Mouse (Mus musculus) liver, embryonic 14.5 days (tissue): ENCODE measurements around the gene Gbp4. TPM values are rescaled to one million over a fixed set of nuclear protein-coding genes. Genes with fewer than 3 reads are reported as not detected.
"Not testable (repeated sequence)": the region's sequence is repeated elsewhere in the genome, so short reads cannot be mapped to it uniquely, and the experiment has no call there.

Source experiments
- ATAC-seq: fragments of 200-750 bp; cut with Nextera tagmentation; 2 replicates; pipeline ENCODE4 v1.8.0; 2017; ENCODE audit warnings: moderate number of reproducible peaks, mild to moderate bottlenecking, moderate library complexity; ENCODE audit not compliant: insufficient read depth
- DNase-seq, 3 experiments: peaks; one replicate each; pipeline ENCODE4 v3.0.0-alpha.2; 2012 to 2013; ENCODE audit warnings: low read depth in 3 of 3, low spot score in 3 of 3
- H3K27ac ChIP-seq: fragments of 300-500 bp; sonication (generic); 2 replicates; pipeline ENCODE4 v1.5.1; 2014; ENCODE audit warnings: moderate library complexity, mild to moderate bottlenecking, control low read depth, inconsistent platforms
- H3K27me3 ChIP-seq: fragments of 300-500 bp; sonication (generic); 2 replicates; pipeline ENCODE4 v1.6.1; 2014; ENCODE audit warnings: mild to moderate bottlenecking, low read length, moderate library complexity; ENCODE audit not compliant: control insufficient read depth, insufficient read depth
- H3K36me3 ChIP-seq: fragments of 300-500 bp; sonication (generic); replicated peaks from 2 replicates; pipeline ENCODE4 v1.6.1; 2014; ENCODE audit warnings: low read depth; ENCODE audit not compliant: control insufficient read depth, insufficient read depth
- H3K4me1 ChIP-seq, 2 experiments: fragments of 200-500 bp in 1 of 2; fragments of 300-500 bp in 1 of 2; sonication (generic) in 1 of 2; replicated peaks; 2 replicates each; pipeline ENCODE4 v1.6.1; 2012 to 2014; ENCODE audit warnings: antibody characterized with exemption in 1 of 2, inconsistent platforms in 1 of 2, low read length in 1 of 2; ENCODE audit not compliant: control insufficient read depth in 2 of 2, insufficient read depth in 2 of 2
- H3K4me2 ChIP-seq: fragments of 300-500 bp; sonication (generic); 2 replicates; pipeline ENCODE4 v1.6.1; 2014; ENCODE audit warnings: low read depth, mild to moderate bottlenecking, control low read depth, moderate library complexity
- H3K4me3 ChIP-seq, 2 experiments: fragments of 200-500 bp in 1 of 2; fragments of 300-500 bp in 1 of 2; sonication (generic) in 1 of 2; 2 replicates each; pipeline ENCODE4 v1.5.1; 2012 to 2014; ENCODE audit warnings: low read depth in 2 of 2, low read length in 2 of 2, mild to moderate bottlenecking in 2 of 2, control low read depth in 1 of 2, inconsistent platforms in 1 of 2, moderate library complexity in 1 of 2; ENCODE audit not compliant: insufficient read depth in 1 of 2
- H3K9ac ChIP-seq: fragments of 300-500 bp; sonication (generic); replicated peaks from 2 replicates; pipeline ENCODE4 v1.6.1; 2014; ENCODE audit warnings: mild to moderate bottlenecking, control low read depth, moderate library complexity
- H3K9me3 ChIP-seq: fragments of 300-500 bp; sonication (generic); 2 replicates; pipeline ENCODE4 v1.6.1; 2016; ENCODE audit warnings: low read length, mixed read lengths; ENCODE audit not compliant: control insufficient read depth
- CTCF ChIP-seq: IDR thresholded peaks from 2 replicates; pipeline ENCODE4 v1.5.1; 2016; ENCODE audit warnings: antibody characterized with exemption, low read depth, control low read depth
- EP300 ChIP-seq: IDR thresholded peaks from 2 replicates; pipeline ENCODE4 v1.6.1; 2016; ENCODE audit warnings: antibody characterized with exemption, low read depth
- WGBS: fragments of 180-500 bp; shearing (Covaris S2); extraction: QIAGEN DNeasy Blood & Tissue Kit; methylation state at CpG from one replicate; pipeline ENCODE4 v1.1.7; 2014; ENCODE audit not compliant: insufficient replicate concordance; 5-methylcytosine and 5-hydroxymethylcytosine counted together
- polyA plus RNA-seq, 2 experiments: library from polyadenylated mRNA; depleted of rRNA in 1 of 2; stranded (reverse) in 1 of 2; unstranded in 1 of 2; fragments of >200 nt; fragmentation: Nextera tagmentation in 1 of 2; extraction: Ambion mirVana in 1 of 2; gene quantifications; 2 replicates each; pipeline versions ENCODE4 v1.2.1 to v1.2.3; 2012 to 2014

The Gbp4 gene
- polyA plus RNA-seq (2012; rRNA removed) (0.81 and 0.88 TPM in 2 replicates), polyA plus RNA-seq (2014; fragmentation: Nextera tagmentation; extraction: Ambion mirVana) (0.58 and 0.67 TPM in 2 replicates)

DNA sequence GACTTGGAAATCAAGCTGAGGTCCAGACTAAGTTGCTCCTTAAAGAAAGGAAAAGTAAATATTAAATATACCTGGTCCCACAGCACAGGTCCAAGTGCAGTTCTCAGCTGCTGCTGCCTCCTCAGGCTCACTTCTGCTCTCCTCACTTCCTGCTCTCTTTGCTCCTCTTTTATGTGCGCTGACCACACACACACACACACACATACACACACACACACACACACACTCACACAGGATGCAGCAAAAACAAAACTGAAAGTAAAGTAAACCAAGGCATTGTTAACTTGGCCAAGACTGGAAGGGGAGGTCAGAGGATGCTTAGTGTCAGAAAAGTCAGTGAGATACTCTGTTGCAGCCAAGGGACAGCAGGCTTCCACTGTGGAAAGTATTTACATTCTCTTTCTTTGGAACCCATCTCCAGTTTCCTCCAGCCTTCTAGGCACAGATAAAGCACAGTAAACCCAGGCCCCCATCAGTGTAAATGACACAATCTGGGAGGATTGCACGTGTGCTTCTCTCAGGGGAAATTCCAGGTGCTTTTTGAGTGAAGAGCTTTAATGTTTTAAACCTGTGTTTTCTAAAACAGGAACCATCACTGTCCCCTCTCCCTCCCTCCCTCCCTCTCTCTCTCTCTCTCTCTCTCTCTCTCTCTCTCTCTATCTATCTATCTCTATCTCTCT, at the start of gene Gbp4, which contains the start of the genes Gbp9 and Gbp8:
Gene Gbp4 (minus strand): TSS at position 178 of the 680 bp plus-strand sequence.
Gene Gbp9 (minus strand): TSS at position 131 of the 680 bp plus-strand sequence.
Gene Gbp8 (minus strand): TSS at position 132 of the 680 bp plus-strand sequence.
- not testable (repeated sequence) for DNase-seq, H3K27me3 ChIP-seq, H3K27ac ChIP-seq, H3K4me1 ChIP-seq, H3K36me3 ChIP-seq, H3K9ac ChIP-seq, H3K4me2 ChIP-seq, H3K4me3 ChIP-seq, H3K9me3 ChIP-seq
- WGBS = 3% methylated on average over 2 of the region's 2 CpGs
- peak; percentile 37; the same call in 1 of the 2 replicates for ATAC-seq

DNA sequence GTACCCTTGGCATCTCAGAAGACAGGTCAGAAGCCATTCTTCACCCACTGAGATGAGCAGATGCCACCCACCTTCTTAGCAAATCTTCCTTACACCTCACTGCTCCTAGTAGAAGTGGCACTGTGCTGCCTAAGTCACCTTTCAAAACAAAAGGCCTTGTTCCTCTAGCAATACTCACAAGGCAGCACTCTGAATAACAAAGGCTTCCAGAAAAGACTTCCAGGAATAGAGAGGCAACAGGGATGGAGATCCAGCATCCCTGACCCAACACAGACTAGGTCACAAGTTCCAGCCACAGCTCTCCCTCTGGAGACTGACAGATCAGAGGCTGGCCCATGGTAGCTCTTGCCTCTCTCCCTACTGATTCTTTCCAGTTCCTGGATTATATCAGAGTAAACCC, 42.1 kb upstream of the Gbp4 start:
- H3K36me3 ChIP-seq = no peaks in the 10 kb centered on the region
- H3K27me3 ChIP-seq = no peaks in the 10 kb centered on the region
- DNase-seq (no peak), ATAC-seq (no peak)
- TF ChIP-seq EP300 (no peak), CTCF (no peak)
- H3K4me2 ChIP-seq = no peak overlapping the region
- no peak overlapping the region for H3K9ac ChIP-seq
- H3K9me3 ChIP-seq = no peaks in the 10 kb centered on the region
- no peak overlapping the region for H3K4me3 ChIP-seq
- no peaks in the 10 kb centered on the region for H3K4me1 ChIP-seq
- H3K27ac ChIP-seq = no peak overlapping the region

DNA sequence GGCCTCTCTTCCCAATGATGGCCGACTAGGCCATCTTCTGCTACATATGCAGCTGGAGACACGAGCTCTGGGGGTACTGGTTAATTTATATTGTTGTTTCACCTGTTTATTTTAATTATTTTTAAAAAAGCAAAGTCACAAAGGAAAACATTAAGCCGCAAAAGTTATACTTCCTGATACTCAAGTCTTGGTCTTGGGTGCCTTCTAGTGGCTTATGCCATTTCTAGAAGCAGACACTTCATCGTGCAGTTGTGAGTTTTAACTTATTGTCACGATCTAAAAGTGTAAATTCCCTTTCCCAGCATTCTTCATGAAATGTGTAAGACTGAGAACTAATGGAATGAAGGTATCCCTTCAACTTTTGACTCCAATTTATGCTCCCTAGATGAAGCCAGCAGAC, 17.2 kb upstream of the Gbp4 start:
- Histone ChIP-seq H3K27me3 (no peaks in the 10 kb centered on the region), H3K36me3 (no peaks in the 10 kb centered on the region), H3K9me3 (no peaks in the 10 kb centered on the region), H3K4me1 (no peaks in the 10 kb centered on the region), H3K9ac (no peak overlapping the region), H3K27ac (no peak overlapping the region), H3K4me3 (no peak overlapping the region), H3K4me2 (no peak overlapping the region)
- 61% methylated on average over 5 of the region's 5 CpGs for WGBS
- ATAC-seq (no peak), DNase-seq (no peak)
- no peak for TF ChIP-seq CTCF
- TF ChIP-seq EP300 = no peak

DNA sequence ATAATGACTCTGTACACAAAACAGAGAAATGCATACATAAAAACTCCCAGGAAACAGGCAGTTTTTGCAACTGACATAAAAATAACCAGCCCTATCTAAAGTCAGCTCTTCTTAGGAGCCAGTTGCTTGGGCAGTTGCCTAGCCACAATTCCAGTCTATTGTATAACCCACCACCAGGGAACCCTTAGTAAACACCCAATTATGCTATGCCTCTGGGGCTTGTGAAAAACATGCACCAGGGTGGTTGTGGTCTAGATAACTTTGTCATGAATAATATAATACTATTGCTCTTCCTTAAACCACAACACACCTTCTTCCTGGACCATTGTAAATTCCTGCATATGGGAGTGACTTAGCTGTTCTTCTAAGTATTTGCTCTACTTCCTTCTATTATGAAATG, 14.7 kb upstream of the Gbp4 start:
- H3K4me3 ChIP-seq = no peak overlapping the region
- TF ChIP-seq CTCF (no peak), EP300 (no peak)
- ATAC-seq = no peak

DNA sequence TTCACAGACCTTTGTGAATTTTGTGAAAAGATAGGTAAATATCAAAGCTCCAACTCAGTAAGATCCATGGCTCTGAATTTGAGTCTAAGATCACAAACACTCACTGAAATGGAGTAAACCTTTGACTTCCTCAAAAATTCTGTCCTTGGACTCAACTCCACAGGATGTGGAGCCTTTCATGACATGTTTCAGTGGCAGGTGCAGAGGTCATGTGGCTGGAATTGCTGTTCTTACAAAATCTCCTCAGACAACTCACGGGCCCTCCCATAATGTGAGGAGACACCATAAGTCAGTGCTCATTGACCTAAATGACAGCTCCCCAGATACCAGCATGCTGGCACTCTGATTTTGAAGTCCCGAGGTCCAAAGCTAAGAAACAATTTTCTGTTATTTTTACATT, 8.7 kb upstream of the Gbp4 start:
- 30% methylated on average over 2 of the region's 2 CpGs for WGBS
- not testable (repeated sequence) for ATAC-seq, DNase-seq

More for the DNA sequence above, 14.7 kb upstream of the Gbp4 start:
- DNase-seq = no peak
- Histone ChIP-seq H3K36me3 (no peaks in the 10 kb centered on the region), H3K4me2 (no peak overlapping the region), H3K27me3 (no peaks in the 10 kb centered on the region), H3K4me1 (no peaks in the 10 kb centered on the region), H3K9ac (no peak overlapping the region), H3K27ac (no peak overlapping the region), H3K9me3 (no peaks in the 10 kb centered on the region)

More for the DNA sequence above, 8.7 kb upstream of the Gbp4 start:
- H3K36me3 ChIP-seq, H3K27ac ChIP-seq, H3K27me3 ChIP-seq, H3K4me3 ChIP-seq, H3K4me2 ChIP-seq, H3K9me3 ChIP-seq, H3K9ac ChIP-seq, H3K4me1 ChIP-seq: not testable (repeated sequence)
